Comparison of ENCODE assay signal across 8 mouse cellular contexts in genomic region chr7:44670803-44671202, GRCm38 (mm10). TPM values are rescaled to one million over a fixed set of nuclear protein-coding genes. Genes with fewer than 3 reads are reported as not detected.
DNase-seq lines count a peak whose midpoint lies in the region; ATAC-seq and TF ChIP-seq lines count a peak whose summit lies in the region.

TSS of gene Myh14 (minus strand) at chr7:44670843.

- peaks cover 0 to 4% of the 10 kb centered on the region in 2 experiments; a peak in 1 of 4 replicates for H3K4me1 ChIP-seq in CH12.LX (ENCODE audit: control insufficient read depth in 1 of 2, insufficient read depth in 2 of 2)
- H3K4me1 ChIP-seq in forebrain, embryonic 13.5 days: peaks cover 14% of the 10 kb centered on the region
- peaks cover 6% of the 10 kb centered on the region for H3K4me1 ChIP-seq in heart, embryonic 16.5 days (ENCODE audit: control insufficient read depth, insufficient read depth, low read length)
- H3K4me1 ChIP-seq in liver, adult 2 months (ENCODE audit: control insufficient read depth, insufficient read depth, low read length): peaks cover 2% of the 10 kb centered on the region; the same call in 1 of the 2 replicates
- H3K4me1 ChIP-seq in stomach, postnatal 0 days (replicated peaks; ENCODE audit: control insufficient read depth, insufficient read depth): no peaks in the 10 kb centered on the region

- no peak for TF ChIP-seq CTCF in CH12.LX (conservative IDR thresholded peaks at IDR 0.05 in 1 of 2, IDR thresholded peaks at IDR 0.05 in 1 of 2; ENCODE audit: low read depth in 2 of 2, low read length in 2 of 2)
- TF ChIP-seq CTCF in liver, adult 2 months (IDR thresholded peaks at IDR 0.05; ENCODE audit: low read depth, low read length): no peak
- TF ChIP-seq CTCF in stomach, postnatal 0 days (IDR thresholded peaks at IDR 0.05; ENCODE audit: low read depth): no peak

- TF ChIP-seq POLR2A in CH12.LX (IDR thresholded peaks at IDR 0.05; ENCODE audit: low read depth, low read length): no peak
- TF ChIP-seq POLR2A in liver, adult 2 months (IDR thresholded peaks at IDR 0.05; ENCODE audit: extremely low read depth, insufficient read depth, low read length): no peak
- TF ChIP-seq POLR2A in myocyte (IDR thresholded peaks at IDR 0.05; ENCODE audit: insufficient read length, low read depth): no peak

- H3K4me3 ChIP-seq in CH12.LX (replicated peaks in 1 of 3; ENCODE audit: low read depth in 2 of 3, low read length in 2 of 3, poor library complexity in 1 of 3) (no peak within 1 kb of the TSS), myocyte (no peak within 1 kb of the TSS)
- H3K4me3 ChIP-seq in forebrain, embryonic 13.5 days: peak within 1 kb of the TSS; percentile 28
- H3K4me3 ChIP-seq in heart, embryonic 16.5 days (ENCODE audit: low read length): peak within 1 kb of the TSS; percentile 42
- peak within 1 kb of the TSS; percentile 63 for H3K4me3 ChIP-seq in liver, adult 2 months (ENCODE audit: insufficient read depth, low read depth, low read length)
- H3K4me3 ChIP-seq in stomach, postnatal 0 days (ENCODE audit: low read depth, low read length): peak within 1 kb of the TSS; percentile 17; the same call in 1 of the 2 replicates

- H3K4me2 ChIP-seq in CH12.LX (ENCODE audit: insufficient read depth, low read depth, poor library complexity, severe bottlenecking): peak within 1 kb of the TSS; percentile 90
- H3K4me2 ChIP-seq in forebrain, embryonic 13.5 days: peak within 1 kb of the TSS; percentile 58
- peak within 1 kb of the TSS; percentile 61 for H3K4me2 ChIP-seq in heart, embryonic 16.5 days (ENCODE audit: low read depth, low read length)
- H3K4me2 ChIP-seq in myocyte (ENCODE audit: low read depth): peak within 1 kb of the TSS; percentile 6
- peak within 1 kb of the TSS; percentile 47 for H3K4me2 ChIP-seq in stomach, postnatal 0 days (replicated peaks; ENCODE audit: low read depth)

- no peak for TF ChIP-seq RAD21 in CH12.LX (IDR thresholded peaks at IDR 0.05; ENCODE audit: low read depth, low read length)

- peaks cover 5% of the 10 kb centered on the region for H3K9me3 ChIP-seq in CH12.LX (replicated peaks; ENCODE audit: low read length)
- no peaks in the 10 kb centered on the region for H3K9me3 ChIP-seq in forebrain, embryonic 13.5 days (replicated peaks)
- peaks cover 9% of the 10 kb centered on the region for H3K9me3 ChIP-seq in heart, embryonic 16.5 days (replicated peaks; ENCODE audit: control insufficient read depth, low read length)
- no peaks in the 10 kb centered on the region for H3K9me3 ChIP-seq in stomach, postnatal 0 days (ENCODE audit: control insufficient read depth, low read length)

- H3K9ac ChIP-seq in CH12.LX (ENCODE audit: insufficient read depth, low read depth): no peak within 1 kb of the TSS
- no peak within 1 kb of the TSS for H3K9ac ChIP-seq in forebrain, embryonic 13.5 days
- no peak within 1 kb of the TSS for H3K9ac ChIP-seq in heart, embryonic 16.5 days (ENCODE audit: low read length)
- H3K9ac ChIP-seq in liver, adult 2 months (ENCODE audit: low read depth, low read length): peak within 1 kb of the TSS; percentile 70
- H3K9ac ChIP-seq in stomach, postnatal 0 days (ENCODE audit: low read length): peak within 1 kb of the TSS; percentile 35; the same call in 1 of the 2 replicates

- DNase-seq in CH12.LX (ENCODE audit: extremely low read depth): no peak
- peak; percentile 97 for DNase-seq in cerebellum, adult 11 months
- peak; percentile 94 for DNase-seq in kidney, postnatal 14 days
- peak; percentile 87 for DNase-seq in liver, adult 2 months (ENCODE audit: extremely low read depth, low read depth, low spot score)
- peak; percentile 96 for DNase-seq in stomach, postnatal 0 days (ENCODE audit: low spot score)

- no peak within 1 kb of the TSS for H3K27ac ChIP-seq in CH12.LX (ENCODE audit: insufficient read depth, low read depth)
- 0 out of 2 replicates have a peak within 1 kb of the TSS, but pooled peaks have one; percentile 11 for H3K27ac ChIP-seq in forebrain, embryonic 13.5 days
- H3K27ac ChIP-seq in heart, embryonic 16.5 days (ENCODE audit: low read length): no peak within 1 kb of the TSS
- H3K27ac ChIP-seq in liver, adult 2 months (replicated peaks; ENCODE audit: insufficient read depth, low read depth, low read length): peak within 1 kb of the TSS; percentile 7
- no peak within 1 kb of the TSS; the same call in 1 of the 2 replicates for H3K27ac ChIP-seq in stomach, postnatal 0 days (replicated peaks)

- H3K79me2 ChIP-seq in CH12.LX (replicated peaks; ENCODE audit: control insufficient read depth, extremely low read depth, insufficient read depth, poor library complexity, severe bottlenecking) (no peaks in the 10 kb centered on the region), myocyte (ENCODE audit: control insufficient read depth, insufficient read depth) (no peaks in the 10 kb centered on the region)
- H3K79me2 ChIP-seq in liver, adult 2 months (ENCODE audit: control insufficient read depth, insufficient read depth, low read length): no peaks in the 10 kb centered on the region

- H3K36me3 ChIP-seq in CH12.LX (replicated peaks in 1 of 2; ENCODE audit: control insufficient read depth in 1 of 2, insufficient read depth in 1 of 2, low read length in 1 of 2): no peaks in the 10 kb centered on the region
- no peaks in the 10 kb centered on the region for H3K36me3 ChIP-seq in forebrain, embryonic 13.5 days (ENCODE audit: poor library complexity, severe bottlenecking)
- no peaks in the 10 kb centered on the region for H3K36me3 ChIP-seq in heart, embryonic 16.5 days (ENCODE audit: control insufficient read depth, insufficient read depth)
- H3K36me3 ChIP-seq in liver, adult 2 months (ENCODE audit: control insufficient read depth, insufficient read depth, low read length): no peaks in the 10 kb centered on the region
- no peaks in the 10 kb centered on the region for H3K36me3 ChIP-seq in myocyte (ENCODE audit: control insufficient read depth, insufficient read depth)
- H3K36me3 ChIP-seq in stomach, postnatal 0 days (ENCODE audit: control insufficient read depth, insufficient read depth, low read length): no peaks in the 10 kb centered on the region

- 0% methylated on average over 23 of the region's 23 CpGs for WGBS in forebrain, embryonic 13.5 days
- WGBS in heart, embryonic 16.5 days: under 1% methylated on average over 23 of the region's 23 CpGs
- under 1% methylated on average over 23 of the region's 23 CpGs for WGBS in liver, adult 2 months
- under 1% methylated on average over 23 of the region's 23 CpGs for WGBS in stomach, postnatal 0 days

- no peak for TF ChIP-seq EP300 in CH12.LX (IDR thresholded peaks at IDR 0.05; ENCODE audit: low read length)
- no peak for TF ChIP-seq EP300 in stomach, postnatal 0 days (optimal IDR thresholded peaks at IDR 0.05)

- ATAC-seq in forebrain, embryonic 13.5 days: peak; percentile 97
- ATAC-seq in heart, embryonic 16.5 days (replicated peaks; ENCODE audit: extremely low read depth, insufficient read depth, low FRiP score): peak; percentile 87
- ATAC-seq in stomach, postnatal 0 days (ENCODE audit: low FRiP score, low TSS enrichment): peak; percentile 92

- H3K27me3 ChIP-seq in CH12.LX (replicated peaks): peaks cover 41% of the 10 kb centered on the region
- H3K27me3 ChIP-seq in forebrain, embryonic 13.5 days: peaks cover 25% of the 10 kb centered on the region
- H3K27me3 ChIP-seq in heart, embryonic 16.5 days (ENCODE audit: control insufficient read depth, insufficient read depth, low read length): peaks cover 15% of the 10 kb centered on the region
- H3K27me3 ChIP-seq in liver, adult 2 months (ENCODE audit: control insufficient read depth, insufficient read depth, low read length): no peaks in the 10 kb centered on the region
- H3K27me3 ChIP-seq in myocyte (ENCODE audit: control insufficient read depth, insufficient read depth, insufficient read length): peaks cover 34% of the 10 kb centered on the region
- no peaks in the 10 kb centered on the region for H3K27me3 ChIP-seq in stomach, postnatal 0 days (ENCODE audit: control insufficient read depth, insufficient read depth, low read length)

- in situ Hi-C loops in CH12.LX (cut with MboI; ENCODE audit: low pct_ligation_motif_present, low pct_unique_long_range_greater_than_20kb, low sequenced_read_pairs): no loop called here

- dilution Hi-C loops in CH12.LX (cut with MboI; ENCODE audit: extremely low pct_ligation_motif_present, extremely low pct_unique_long_range_greater_than_20kb, low sequenced_read_pairs): no loop called here

- no peak within 1 kb of the TSS for H3ac ChIP-seq in myocyte (ENCODE audit: control insufficient read depth, insufficient read length)

TF ChIP-seq in CH12.LX, 34 proteins besides CTCF, POLR2A, EP300 and RAD21:
- TF ChIP-seq CHD2 (IDR thresholded peaks at IDR 0.05; ENCODE audit: low read length) (0 out of 2 replicates have a peak, but pooled peaks have one; percentile 19), RCOR1 (conservative IDR thresholded peaks at IDR 0.05; ENCODE audit: low read depth, low read length) (no peak), POLR2AphosphoS2 (IDR thresholded peaks at IDR 0.05; ENCODE audit: low read depth, low read length) (no peak), ELF1 (IDR thresholded peaks at IDR 0.05; ENCODE audit: low read depth, low read length) (0 out of 2 replicates have a peak, but pooled peaks have one; percentile 9)

TF ChIP-seq in myocyte, 11 proteins besides CTCF, POLR2A, EP300 and RAD21:
- TF ChIP-seq MAX (IDR thresholded peaks at IDR 0.05; ENCODE audit: low read depth) (no peak), REST (IDR thresholded peaks at IDR 0.05; ENCODE audit: insufficient read depth, insufficient read length) (no peak), MYOG (IDR thresholded peaks at IDR 0.05; ENCODE audit: control insufficient read depth in 1 of 3, insufficient read depth in 1 of 3, insufficient read length in 2 of 3, low read depth in 2 of 3) (peak in 1 of 3 experiments; percentile 4)

RNA-seq across cellular contexts. Expression of gene Myh14, which starts in this region (rescaled TPM):
- total RNA-seq in CH12.LX (2012; rRNA removed) (1.1 and 1.5 TPM in 2 replicates), CH12.LX (2014; rRNA removed) (0.09 and 0.12 TPM in 2 replicates)
- polyA plus RNA-seq in CH12.LX (2012; ENCODE audit: insufficient read length, low read depth) (0.60 and 0.89 TPM in 2 replicates), myocyte (2012; fragmentation: generic; extraction: Trizol) (0.17 TPM)
- 0.49 and 0.84 TPM in 2 replicates for polyA plus RNA-seq in forebrain, embryonic 13.5 days (2015; fragmentation: Nextera tagmentation; extraction: Ambion mirVana)
- 1.5 and 4.9 TPM in 2 replicates for polyA plus RNA-seq in heart, embryonic 16.5 days (2015; fragmentation: Nextera tagmentation; extraction: Ambion mirVana)
- 7.0 and 8.0 TPM in 2 replicates for total RNA-seq in liver, adult 2 months (2014; rRNA removed)
- 5.6 and 6.0 TPM in 2 replicates for polyA plus RNA-seq in liver, adult 2 months (2012; rRNA removed)
- 28.1 and 28.4 TPM in 2 replicates for polyA plus RNA-seq in stomach, postnatal 0 days (2015; fragmentation: Nextera tagmentation; extraction: Ambion mirVana)

Comparison
In these comparisons a context has a peak if more than half of its experiments do, and no peak if none do; other contexts are left out.
1. Peak in ATAC-seq, H3K4me3 ChIP-seq, H3K27ac ChIP-seq and H3K4me2 ChIP-seq in forebrain, embryonic 13.5 days; RNA of the gene not detected or under 1 TPM.
2. H3K4me2 ChIP-seq: peak in every context shown above with its lines; median percentile 90 in CH12.LX; 61 in heart, embryonic 16.5 days; 58 in forebrain, embryonic 13.5 days; 47 in stomach, postnatal 0 days; 6 in myocyte.
3. H3K4me3 ChIP-seq: peak in heart, embryonic 16.5 days (single experiment), liver, adult 2 months (single experiment) and stomach, postnatal 0 days (single experiment); none in CH12.LX (0 of 3) and myocyte (single experiment).
4. H3K9ac ChIP-seq: peak in liver, adult 2 months (single experiment) and stomach, postnatal 0 days (single experiment); none in CH12.LX (single experiment), forebrain, embryonic 13.5 days (single experiment) and heart, embryonic 16.5 days (single experiment).
5. Peak in every context shown above with its lines, with median percentiles within 50 percentile points of each other: ATAC-seq.